Comparison of ENCODE assay signal across 9 mouse cellular contexts in genomic region chr3:134303492-134303808, GRCm38 (mm10).
DNase-seq lines count a peak whose midpoint lies in the region; ATAC-seq lines count a peak whose summit lies in the region.
"Had no signal": no experiment of that assay in that cellular context is flagged by ENCODE, and none has a peak within 500 bp of the region (broad histone marks: within the 10 kb centered on the region; RNA-seq: fewer than 3 reads in every experiment).

No protein-coding gene starts in this region.

- no peaks in the 10 kb centered on the region for H3K9me3 ChIP-seq in heart, embryonic 10.5 days
- no peaks in the 10 kb centered on the region for H3K9me3 ChIP-seq in neural tube, embryonic 11.5 days (ENCODE audit: control insufficient read depth, low read length)
- no peaks in the 10 kb centered on the region for H3K9me3 ChIP-seq in limb, embryonic 15.5 days

- intact Hi-C loops in heart, postnatal 10 days (cut with DNase I): no loop called here

- ATAC-seq in neural tube, embryonic 11.5 days (ENCODE audit: insufficient read depth, low FRiP score, low TSS enrichment): peak; percentile 77
- no peak for ATAC-seq in limb, embryonic 15.5 days (ENCODE audit: insufficient number of reproducible peaks, low FRiP score, low TSS enrichment, low read depth)

- H3K9ac ChIP-seq in neural tube, embryonic 11.5 days (ENCODE audit: low read length): peak overlapping the region; percentile 37
- no peak overlapping the region for H3K9ac ChIP-seq in limb, embryonic 15.5 days

- peak overlapping the region; percentile 64; the same call in 1 of the 2 replicates for H3K27ac ChIP-seq in heart, embryonic 10.5 days
- peak overlapping the region; percentile 89 for H3K27ac ChIP-seq in neural tube, embryonic 11.5 days (ENCODE audit: low read depth, low read length)
- H3K27ac ChIP-seq in limb, embryonic 15.5 days: no peak overlapping the region

- no peaks in the 10 kb centered on the region for H3K27me3 ChIP-seq in heart, embryonic 10.5 days (ENCODE audit: insufficient read depth, poor library complexity, severe bottlenecking)
- no peaks in the 10 kb centered on the region for H3K27me3 ChIP-seq in neural tube, embryonic 11.5 days (ENCODE audit: control insufficient read depth, insufficient read depth, low read length)
- no peaks in the 10 kb centered on the region for H3K27me3 ChIP-seq in limb, embryonic 15.5 days

- H3K36me3 ChIP-seq in heart, embryonic 10.5 days: no peaks in the 10 kb centered on the region
- H3K36me3 ChIP-seq in neural tube, embryonic 11.5 days (ENCODE audit: control insufficient read depth, insufficient read depth, low read length): no peaks in the 10 kb centered on the region
- no peaks in the 10 kb centered on the region for H3K36me3 ChIP-seq in limb, embryonic 15.5 days

- peaks cover 42% of the 10 kb centered on the region; the same call in 1 of the 2 replicates for H3K4me1 ChIP-seq in heart, embryonic 10.5 days
- peaks cover 36% of the 10 kb centered on the region for H3K4me1 ChIP-seq in neural tube, embryonic 11.5 days (ENCODE audit: control insufficient read depth, insufficient read depth, low read length)
- H3K4me1 ChIP-seq in limb, embryonic 15.5 days: peaks cover 22% of the 10 kb centered on the region

- WGBS in heart, embryonic 10.5 days: 37% methylated on average over 3 of the region's 3 CpGs
- WGBS in neural tube, embryonic 11.5 days: 17% methylated on average over 3 of the region's 3 CpGs
- 58% methylated on average over 3 of the region's 3 CpGs for WGBS in limb, embryonic 15.5 days

- peak overlapping the region; percentile 52 for H3K4me3 ChIP-seq in heart, embryonic 10.5 days
- H3K4me3 ChIP-seq in neural tube, embryonic 11.5 days (ENCODE audit: low read depth, low read length): peak overlapping the region; percentile 24
- peak overlapping the region; percentile 21; the same call in 1 of the 2 replicates for H3K4me3 ChIP-seq in limb, embryonic 15.5 days

- H3K4me2 ChIP-seq in neural tube, embryonic 11.5 days (ENCODE audit: low read depth): peak overlapping the region; percentile 41
- peak overlapping the region; percentile 38 for H3K4me2 ChIP-seq in limb, embryonic 15.5 days

- no peak for DNase-seq in heart, embryonic 10.5 days (ENCODE audit: low spot score)
- DNase-seq in heart, postnatal 10 days: no peak
- DNase-seq in neural tube, embryonic 11.5 days (ENCODE audit: low spot score): no peak
- DNase-seq in neural tube, embryonic 10.5 days (ENCODE audit: extremely low spot score, low spot score): no peak
- DNase-seq in adrenal gland, postnatal 36 days: no peak
- DNase-seq in ovary, postnatal 36 days (ENCODE audit: low spot score): no peak
- no peak for DNase-seq in spleen, postnatal 4 days (ENCODE audit: low spot score in 2 of 2)
- DNase-seq: B cell, adult 2 months had no signal
